Mouse (Mus musculus) cerebellum, postnatal 25 days (tissue): ENCODE data around the gene Tenm3.

Experiments used
- DNase-seq, 2 experiments: peaks; one replicate each; pipeline ENCODE4 v3.0.0; 2021; ENCODE audit warnings: mixed read lengths in 2 of 2

The Tenm3 gene

DNA sequence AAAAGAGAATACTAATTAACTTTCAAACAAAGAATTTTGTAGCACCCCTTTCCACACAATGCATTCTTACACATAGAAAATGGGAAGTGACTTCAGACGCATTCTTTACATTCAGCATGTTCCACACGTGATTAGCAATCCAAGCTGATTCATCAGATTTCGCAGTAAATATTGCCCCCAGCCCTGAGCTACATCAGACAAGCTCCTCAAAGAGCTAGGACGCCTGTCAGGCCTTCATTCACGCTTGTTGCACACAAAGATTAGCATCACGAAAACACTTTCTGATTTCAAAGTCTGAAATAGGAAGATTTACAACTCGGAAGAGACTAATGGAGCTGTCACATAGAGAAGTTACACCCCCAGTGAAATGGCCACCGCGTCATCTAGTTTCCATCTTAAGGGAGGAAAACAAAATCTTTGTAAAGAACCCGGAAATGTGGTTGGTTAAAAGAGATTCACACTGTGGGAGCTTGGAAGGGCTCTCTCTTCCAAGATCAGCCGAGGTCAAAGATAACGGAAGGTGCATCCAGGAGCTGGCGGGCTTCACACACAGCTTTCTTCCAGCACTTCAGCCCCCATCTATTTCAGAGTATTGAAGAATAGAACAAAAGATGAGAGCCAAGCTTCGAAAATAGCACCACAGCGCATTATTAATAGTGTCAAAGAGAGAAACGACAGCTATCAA, 406.1 kb downstream of the Tenm3 start:
- no peak for DNase-seq

GRCm38 (mm10) chr8:48425101-48425500, 418.6 kb downstream of the Tenm3 start:
- DNase-seq, result no peak

- no peak for DNase-seq
These were observed 426.0 kb downstream of the Tenm3 start for GRCm38 (mm10) chr8:48417714-48418113.

DNA sequence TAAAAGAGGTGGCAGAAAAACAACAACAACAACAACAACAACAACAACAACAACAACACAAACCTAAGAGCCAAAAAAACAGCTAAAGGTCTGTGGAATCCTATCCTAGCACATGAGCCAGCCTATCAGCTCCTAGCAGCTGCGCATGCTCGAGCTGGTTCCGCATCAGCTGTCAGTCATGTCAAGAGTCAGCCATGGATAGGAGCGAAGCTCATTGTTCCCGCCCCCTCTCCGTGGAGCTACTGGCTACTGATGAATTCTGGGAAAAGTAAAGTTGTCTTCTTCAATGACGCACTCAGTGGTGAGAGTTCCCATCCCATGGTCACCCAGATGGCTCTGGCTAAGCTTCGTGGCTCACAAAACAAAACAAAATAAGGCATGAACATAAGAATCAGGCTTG, 432.8 kb downstream of the Tenm3 start:
- DNase-seq, result no peak

DNA sequence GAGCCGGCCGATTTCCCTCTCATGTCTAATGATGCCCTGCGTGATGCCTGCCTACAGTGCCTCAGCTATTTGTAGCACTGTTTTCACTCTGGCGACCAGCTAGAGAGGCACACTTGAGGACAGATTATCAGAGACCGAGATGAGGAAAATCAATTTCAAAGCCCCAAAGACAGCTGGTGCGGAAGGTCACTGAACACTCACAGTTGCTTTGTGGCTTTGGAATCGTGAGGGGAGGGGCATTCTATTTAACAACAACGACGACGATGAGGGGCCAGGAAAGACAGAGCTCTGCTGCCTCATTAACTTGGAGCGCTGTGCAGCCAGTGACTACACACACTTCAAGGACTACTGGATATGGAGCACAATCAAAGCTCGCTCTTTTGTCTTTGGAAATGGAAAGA, 443.2 kb downstream of the Tenm3 start:
- no peak for DNase-seq

- DNase-seq, result no peak
These were observed 457.9 kb downstream of the Tenm3 start for GRCm38 (mm10) chr8:48385833-48386232.

- no peak for DNase-seq
These were observed 463.7 kb downstream of the Tenm3 start for GRCm38 (mm10) chr8:48380035-48380434.

DNA sequence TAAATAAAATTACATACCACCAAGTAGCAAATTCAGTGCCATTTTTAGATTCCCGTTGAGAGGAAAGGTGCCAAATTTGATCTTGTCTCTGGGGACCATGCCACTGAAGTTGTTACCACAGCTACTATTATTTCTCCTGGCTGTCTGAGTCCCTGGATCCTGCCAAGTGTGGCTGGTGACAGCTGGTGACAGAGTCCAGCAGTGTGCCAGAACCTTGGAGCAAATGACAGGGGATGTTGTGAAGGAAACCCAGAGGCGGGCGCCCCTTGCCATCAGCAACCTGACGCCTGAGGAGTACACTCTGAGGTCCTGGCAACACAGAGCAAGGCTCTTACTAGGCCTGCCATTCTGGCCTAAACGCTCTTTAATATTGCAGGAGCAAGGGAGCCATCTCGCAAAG, 467.0 kb downstream of the Tenm3 start:
- DNase-seq, result peak; percentile 3 to 10

DNA sequence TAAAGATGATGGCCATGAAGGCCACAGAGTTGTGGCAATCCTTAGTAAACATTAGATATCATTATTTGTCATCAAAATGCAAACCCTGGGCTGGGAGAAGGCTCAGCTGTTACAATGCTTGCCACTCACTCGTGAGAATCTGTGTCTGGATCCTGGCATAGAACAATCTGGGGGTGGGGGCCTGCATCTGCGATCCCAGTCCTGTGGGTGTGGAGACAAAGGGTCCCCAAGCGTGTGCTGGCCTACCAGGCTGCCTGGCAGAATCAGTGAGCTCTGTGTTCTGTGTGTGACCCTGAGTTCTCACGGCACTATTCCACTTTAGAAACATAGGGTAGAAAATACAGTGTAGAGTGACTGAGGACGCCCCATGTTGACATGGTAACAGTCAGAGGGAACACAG, 468.6 kb downstream of the Tenm3 start:
- no peak for DNase-seq

- no peak for DNase-seq
These were observed 470.3 kb downstream of the Tenm3 start for GRCm38 (mm10) chr8:48373404-48373803.

GRCm38 (mm10) chr8:48367164-48367563, 476.6 kb downstream of the Tenm3 start:
- no peak for DNase-seq

DNA sequence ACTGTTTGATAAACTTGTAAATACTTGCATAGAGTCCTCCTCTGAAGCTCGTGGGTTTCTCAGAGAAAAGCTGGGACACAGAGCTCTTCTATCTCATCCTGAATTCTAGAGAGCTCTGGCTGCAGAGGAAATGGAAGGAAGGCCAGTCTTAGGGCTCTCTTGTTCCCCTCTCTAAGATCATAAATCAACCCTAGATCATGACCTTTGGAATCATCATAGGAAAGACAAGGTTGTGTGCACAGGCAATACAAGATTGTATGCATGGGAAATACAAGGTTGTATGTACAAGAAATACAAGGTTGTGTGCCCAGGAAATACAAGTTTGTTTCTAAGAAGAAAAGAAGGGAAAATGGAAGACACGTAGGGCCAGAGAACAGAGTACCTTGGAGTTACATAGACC, 486.9 kb downstream of the Tenm3 start:
- DNase-seq, result no peak

GRCm38 (mm10) chr8:48353458-48353857, 490.3 kb downstream of the Tenm3 start:
- DNase-seq, result no peak

- no peak for DNase-seq
These were observed 494.9 kb downstream of the Tenm3 start for GRCm38 (mm10) chr8:48348901-48349300.

DNA sequence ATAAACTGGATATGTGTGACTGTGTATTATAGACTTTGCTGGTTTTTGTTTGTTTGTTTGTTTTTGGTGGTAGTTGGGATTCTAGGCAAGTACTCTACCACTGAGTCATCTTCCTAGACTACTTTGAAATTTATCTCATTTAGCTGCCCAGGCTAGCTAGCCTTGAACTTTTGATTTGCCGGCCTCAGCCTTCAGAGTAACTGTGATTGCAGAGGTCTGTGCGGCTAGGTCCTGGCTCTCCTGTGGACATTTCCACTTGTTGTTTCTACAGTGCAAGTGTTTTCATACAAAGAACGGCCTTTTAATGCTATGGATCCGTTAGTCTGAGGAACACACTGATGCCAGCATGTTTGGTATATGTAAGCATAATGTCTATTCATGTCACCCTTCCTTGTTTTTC, 495.4 kb downstream of the Tenm3 start:
- no peak for DNase-seq

DNA sequence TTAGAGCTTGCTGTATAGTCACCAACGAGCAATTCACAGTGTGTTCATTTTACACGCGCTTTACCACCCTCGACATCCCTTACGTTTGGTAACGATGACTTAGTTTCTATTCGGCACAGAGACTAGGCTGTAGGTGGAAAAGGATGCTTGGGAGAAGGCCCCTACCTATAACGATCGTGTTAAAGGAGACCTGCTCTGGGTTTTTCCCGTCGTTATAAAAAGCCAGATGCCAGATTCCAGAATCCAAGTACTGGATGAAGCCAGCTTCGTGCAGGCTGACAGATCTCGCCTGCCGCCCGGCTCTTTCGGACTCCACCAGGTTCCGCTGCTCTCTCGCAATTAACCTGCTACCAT, 500.7 kb downstream of the Tenm3 start:
- no peak for DNase-seq

DNA sequence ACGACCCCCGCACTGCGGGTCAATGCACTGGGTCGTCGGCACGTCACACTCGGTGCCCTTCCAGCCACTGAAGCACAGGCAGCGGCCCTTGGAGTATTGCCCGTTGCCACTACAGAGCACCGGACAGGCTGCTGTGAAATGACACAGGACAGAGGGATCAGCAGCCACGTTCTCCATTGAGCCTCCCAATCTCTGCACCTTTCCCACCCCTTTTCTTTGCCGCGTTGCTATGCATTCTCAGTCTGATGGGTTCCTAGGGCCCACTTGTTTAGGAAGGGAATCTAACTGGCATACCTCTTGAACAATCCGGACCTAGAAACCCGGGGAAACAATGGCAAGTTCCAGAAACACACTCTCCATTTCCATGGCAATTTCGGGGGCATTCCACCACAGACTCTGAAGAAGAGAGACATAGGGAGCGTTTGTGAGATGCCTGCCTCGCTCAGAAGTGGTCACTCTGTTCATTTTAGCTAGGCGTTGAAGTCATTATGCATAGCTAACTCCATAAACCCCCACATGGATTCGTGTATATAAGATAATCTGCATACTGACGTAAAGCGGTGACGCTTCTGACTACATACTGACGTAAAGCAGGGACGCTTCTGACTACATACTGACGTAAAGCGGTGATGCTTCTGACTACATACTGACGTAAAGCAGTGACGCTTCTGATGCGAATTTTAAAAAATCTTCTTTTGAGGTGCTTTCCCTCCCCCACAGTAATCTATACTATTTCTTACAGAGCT, 501.3 kb downstream of the Tenm3 start:
- DNase-seq, result peak; percentile 5 to 9

DNA sequence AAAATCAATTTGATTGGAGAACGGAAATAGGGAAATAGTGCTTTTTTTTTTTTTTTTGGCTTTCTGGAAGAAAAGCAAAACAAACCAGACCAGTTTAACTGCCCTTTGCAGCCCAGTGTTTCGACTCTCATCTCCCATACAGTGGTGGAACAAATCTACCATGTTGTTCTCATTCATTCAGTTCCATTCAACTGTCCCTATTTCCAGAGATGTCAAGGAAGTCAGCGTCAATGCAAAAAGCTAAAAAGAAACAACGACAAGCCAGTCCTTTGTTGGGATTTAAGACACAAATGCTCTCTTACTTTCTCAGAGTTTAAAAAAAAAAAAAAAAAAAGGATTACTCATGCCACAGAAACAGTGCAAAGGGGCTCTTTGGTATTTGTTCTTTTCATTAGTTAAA, 502.1 kb downstream of the Tenm3 start:
- DNase-seq, result no peak

DNA sequence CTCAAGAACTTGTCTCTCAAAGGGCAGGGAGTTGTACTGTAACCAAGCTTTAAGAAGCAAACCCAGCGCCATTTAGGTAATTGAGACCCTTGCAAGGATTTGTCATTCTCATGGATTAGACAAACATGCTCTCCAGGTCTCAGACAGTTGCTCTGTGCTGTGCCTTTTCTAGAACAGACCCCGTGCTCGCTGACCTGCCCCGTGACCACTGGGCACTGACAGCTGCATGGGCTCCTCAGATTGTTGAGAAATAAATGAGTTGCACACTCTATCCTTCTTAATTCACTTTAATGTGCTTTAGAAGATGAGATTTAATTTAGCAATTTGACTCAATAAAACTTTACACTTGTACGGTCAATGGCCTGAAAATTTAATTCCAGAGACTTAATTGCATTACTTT, 502.5 kb downstream of the Tenm3 start:
- DNase-seq, result no peak

- no peak for DNase-seq
These were observed 521.0 kb downstream of the Tenm3 start for GRCm38 (mm10) chr8:48322655-48323265.

- no peak for DNase-seq
These were observed 521.5 kb downstream of the Tenm3 start for GRCm38 (mm10) chr8:48322240-48322639.

- no peak for DNase-seq
These were observed 524.1 kb downstream of the Tenm3 start for GRCm38 (mm10) chr8:48319674-48320073.

- no peak for DNase-seq
These were observed 526.3 kb downstream of the Tenm3 start for GRCm38 (mm10) chr8:48317498-48317897.

- no peak for DNase-seq
These were observed 528.1 kb downstream of the Tenm3 start for GRCm38 (mm10) chr8:48315605-48316004.
